Mouse (Mus musculus) frontal cortex, postnatal 10 days (tissue): ENCODE results near the gene 1700069L16Rik.

ENCODE experiments used
- DNase-seq, 2 experiments: peaks; one replicate each; pipeline ENCODE4 v3.0.0; 2022; ENCODE audit warnings: low spot score in 2 of 2, mixed read lengths in 1 of 2

The 1700069L16Rik gene

GRCm38 (mm10) chr5:113724446-113724845, at the start of gene 1700069L16Rik:
TSS of gene 1700069L16Rik (minus strand) at chr5:113724772.
- DNase-seq = peak; percentile 61 to 85

GRCm38 (mm10) chr5:113773664-113774063, 49.1 kb upstream of the 1700069L16Rik start:
- peak; percentile 69 to 79 for DNase-seq

GRCm38 (mm10) chr5:113772905-113773519, 48.4 kb upstream of the 1700069L16Rik start:
- no peak for DNase-seq

GRCm38 (mm10) chr5:113772450-113772895, 47.9 kb upstream of the 1700069L16Rik start, which contains the start of the genes Sart3 and Iscu:
TSS of gene Sart3 (minus strand) at chr5:113772510.
TSS of gene Iscu (plus strand) at chr5:113772748.
- DNase-seq = peak; percentile 90 to 94

- peak; percentile 82 to 85 for DNase-seq
Observed at GRCm38 (mm10) chr5:113771213-113772162, 46.9 kb upstream of the 1700069L16Rik start.

- no peak for DNase-seq
Observed at GRCm38 (mm10) chr5:113768806-113769205, 44.2 kb upstream of the 1700069L16Rik start.

GRCm38 (mm10) chr5:113765641-113766526, 41.3 kb upstream of the 1700069L16Rik start:
- no peak for DNase-seq

GRCm38 (mm10) chr5:113764426-113764825, 39.9 kb upstream of the 1700069L16Rik start:
- DNase-seq = no peak

- DNase-seq = no peak
Observed at GRCm38 (mm10) chr5:113761585-113761984, 37.0 kb upstream of the 1700069L16Rik start.

GRCm38 (mm10) chr5:113755347-113756030, 30.9 kb upstream of the 1700069L16Rik start:
- DNase-seq = no peak

- DNase-seq = no peak
Observed at GRCm38 (mm10) chr5:113751521-113752157, 27.1 kb upstream of the 1700069L16Rik start.

- no peak for DNase-seq
Observed at GRCm38 (mm10) chr5:113748556-113749331, 24.2 kb upstream of the 1700069L16Rik start.

- DNase-seq = no peak
Observed at GRCm38 (mm10) chr5:113747629-113748028, 23.1 kb upstream of the 1700069L16Rik start.

- no peak for DNase-seq
Observed at GRCm38 (mm10) chr5:113737607-113738237, 13.2 kb upstream of the 1700069L16Rik start.

- no peak for DNase-seq
Observed at GRCm38 (mm10) chr5:113736522-113737164, 12.1 kb upstream of the 1700069L16Rik start.

- no peak for DNase-seq
Observed at GRCm38 (mm10) chr5:113736113-113736502, 11.5 kb upstream of the 1700069L16Rik start.

- DNase-seq = peak; percentile 86 to 92
Observed at GRCm38 (mm10) chr5:113735345-113736112, 11.0 kb upstream of the 1700069L16Rik start, which contains the start of gene Ficd. TSS of gene Ficd (plus strand) at chr5:113735803.

GRCm38 (mm10) chr5:113735023-113735344, 10.4 kb upstream of the 1700069L16Rik start:
- DNase-seq = no peak
